Mouse (Mus musculus) bone marrow macrophage, adult 2 months (primary cell): ENCODE results near the gene Kcnmb2.

Experiments
- CTCF ChIP-seq: IDR thresholded peaks from 2 replicates; pipeline ENCODE4 v1.5.1; 2012; ENCODE audit warnings: low read depth, mild to moderate bottlenecking, low read length, moderate library complexity
- POLR2A ChIP-seq: IDR thresholded peaks from 2 replicates; pipeline ENCODE4 v1.6.1; 2012; ENCODE audit warnings: mild to moderate bottlenecking, low read depth, low read length, borderline replicate concordance

GRCm38 (mm10) chr3:31954213-31954612 lies 51.9 kb downstream of the Kcnmb2 start:
- no peak for TF ChIP-seq POLR2A
- TF ChIP-seq CTCF = no peak
